Mouse (Mus musculus) forebrain, postnatal 0 days (tissue): ENCODE measurements around the gene Scrg1. TPM values are rescaled to one million over a fixed set of nuclear protein-coding genes. Genes with fewer than 3 reads are reported as not detected.

Source experiments
- ATAC-seq: fragments of 200-750 bp; cut with Nextera tagmentation; 2 replicates; pipeline ENCODE4 v1.8.0; 2017; ENCODE audit warnings: mild to moderate bottlenecking, moderate library complexity
- DNase-seq: peaks from one replicate; pipeline ENCODE4 v3.0.0-alpha.2; 2015
- H3K27ac ChIP-seq: fragments of 300-500 bp; sonication (generic); 2 replicates; pipeline ENCODE4 v1.5.1; 2014; ENCODE audit warnings: low read depth, mild to moderate bottlenecking, antibody characterized with exemption, low read length, moderate library complexity, mixed read lengths
- H3K27me3 ChIP-seq: fragments of 300-500 bp; sonication (generic); 2 replicates; pipeline ENCODE4 v1.6.1; 2014; ENCODE audit warnings: mild to moderate bottlenecking, low read length, mixed read lengths; ENCODE audit not compliant: insufficient read depth
- H3K36me3 ChIP-seq: fragments of 300-500 bp; sonication (generic); 2 replicates; pipeline ENCODE4 v1.6.1; 2014; ENCODE audit warnings: mild to moderate bottlenecking, moderate library complexity; ENCODE audit not compliant: insufficient read depth
- H3K4me1 ChIP-seq: fragments of 300-500 bp; sonication (generic); 2 replicates; pipeline ENCODE4 v1.6.1; 2014; ENCODE audit warnings: antibody characterized with exemption; ENCODE audit not compliant: insufficient read depth
- H3K4me2 ChIP-seq: fragments of 300-500 bp; sonication (generic); 2 replicates; pipeline ENCODE4 v1.6.1; 2014; ENCODE audit warnings: low read depth, mild to moderate bottlenecking, moderate library complexity
- H3K4me3 ChIP-seq: fragments of 300-500 bp; sonication (generic); 2 replicates; pipeline ENCODE4 v1.5.1; 2014; ENCODE audit warnings: low read depth, low read length, mixed read lengths
- H3K9ac ChIP-seq: fragments of 300-500 bp; sonication (generic); 2 replicates; pipeline ENCODE4 v1.6.1; 2014; ENCODE audit warnings: mild to moderate bottlenecking
- H3K9me3 ChIP-seq: fragments of 300-500 bp; sonication (generic); 2 replicates; pipeline ENCODE4 v1.6.1; 2016; ENCODE audit warnings: low read length
- CTCF ChIP-seq: sonication (generic); IDR thresholded peaks from 2 replicates; pipeline ENCODE4 v1.5.1; 2016; ENCODE audit warnings: antibody characterized with exemption, control low read depth, low read depth
- WGBS: fragments of 180-500 bp; shearing (Covaris S2); extraction: QIAGEN DNeasy Blood & Tissue Kit; methylation state at CpG from one replicate; pipeline ENCODE4 v1.1.7; 2014; 5-methylcytosine and 5-hydroxymethylcytosine counted together
- polyA plus RNA-seq: library from polyadenylated mRNA; unstranded; fragments of >200 nt; fragmentation: Nextera tagmentation; extraction: Ambion mirVana; gene quantifications from 2 replicates; pipeline ENCODE4 v1.2.1, GENCODE M21; 2015
- total RNA-seq: library from RNA; depleted of rRNA; stranded (reverse); fragments of >200 nt; gene quantifications from 2 replicates; pipeline ENCODE4 v1.2.3, GENCODE M21; 2014; rRNA removed

The Scrg1 gene
- total and polyA plus RNA-seq, 2 experiments from 2014 or later: 15.4 to 44.4 TPM

- no peak for DNase-seq
- no peak for ATAC-seq
- H3K27ac ChIP-seq: no peak overlapping the region
- H3K4me2 ChIP-seq: no peak overlapping the region
- no peaks in the 10 kb centered on the region for H3K27me3 ChIP-seq
- H3K9ac ChIP-seq: no peak overlapping the region
- no peaks in the 10 kb centered on the region for H3K36me3 ChIP-seq
- TF ChIP-seq CTCF: no peak
- no peak overlapping the region for H3K4me3 ChIP-seq
- H3K9me3 ChIP-seq: no peaks in the 10 kb centered on the region
- 92% methylated on average over 3 of the region's 3 CpGs for WGBS
- H3K4me1 ChIP-seq: no peaks in the 10 kb centered on the region
These were observed 62.0 kb downstream of the Scrg1 start for GRCm38 (mm10) chr8:57517723-57518122.

GRCm38 (mm10) chr8:57520186-57520786 lies 64.6 kb downstream of the Scrg1 start:
- Histone ChIP-seq H3K36me3 (no peaks in the 10 kb centered on the region), H3K4me2 (no peak overlapping the region), H3K4me1 (no peaks in the 10 kb centered on the region), H3K9ac (no peak overlapping the region), H3K27me3 (no peaks in the 10 kb centered on the region), H3K4me3 (no peak overlapping the region), H3K9me3 (no peaks in the 10 kb centered on the region), H3K27ac (no peak overlapping the region)
- no peak for TF ChIP-seq CTCF
- ATAC-seq (no peak), DNase-seq (no peak)
- WGBS: 86% methylated on average over 12 of the region's 12 CpGs

Other genes with a start within 250 kb of the Scrg1 start
- not detected in 2 replicates for gene Hand2, start 134.9 kb upstream of the Scrg1 start, total RNA-seq
- not detected in 2 replicates for gene Hand2, start 134.9 kb upstream of the Scrg1 start, polyA plus RNA-seq
- gene Sap30, start 31.9 kb downstream of the Scrg1 start, total RNA-seq: 28.4 and 42.0 TPM in 2 replicates
- gene Sap30, start 31.9 kb downstream of the Scrg1 start, polyA plus RNA-seq: 29.0 and 41.5 TPM in 2 replicates
- 17.2 and 27.8 TPM in 2 replicates for gene Hmgb2, start 56.0 kb downstream of the Scrg1 start, total RNA-seq
- gene Hmgb2, start 56.0 kb downstream of the Scrg1 start, polyA plus RNA-seq: 61.1 and 74.8 TPM in 2 replicates
- gene Galnt7, start 197.1 kb downstream of the Scrg1 start, total RNA-seq: 7.2 and 8.0 TPM in 2 replicates
- 4.0 and 5.3 TPM in 2 replicates for gene Galnt7, start 197.1 kb downstream of the Scrg1 start, polyA plus RNA-seq